Mouse (Mus musculus): ENCODE results near the gene Dut. TPM values are rescaled to one million over a fixed set of nuclear protein-coding genes. Genes with fewer than 3 reads are reported as not detected.

Gene Dut
- polyA plus RNA-seq, 1 experiment from 2014 or later, result 90.4 TPM

- WGBS, result 87% methylated on average over 5 of the region's 5 CpGs
- Histone ChIP-seq H3K36me3 (ENCODE audit: control insufficient read depth, insufficient read depth, low read length) (peaks cover 13% of the 10 kb centered on the region), H3K27me3 (ENCODE audit: control insufficient read depth, insufficient read depth, low read length) (no peaks in the 10 kb centered on the region), H3K9ac (replicated peaks; ENCODE audit: low read length) (no peak overlapping the region), H3K9me3 (ENCODE audit: control insufficient read depth, low read length) (no peaks in the 10 kb centered on the region), H3K4me2 (ENCODE audit: low read length) (no peak overlapping the region), H3K4me1 (ENCODE audit: control insufficient read depth, insufficient read depth, low read length) (no peaks in the 10 kb centered on the region), H3K4me3 (replicated peaks; ENCODE audit: low read depth, low read length) (no peak overlapping the region), H3K27ac (replicated peaks; ENCODE audit: low read depth, low read length) (no peak overlapping the region)
- DNase-seq (no peak), ATAC-seq (ENCODE audit: low FRiP score, low TSS enrichment) (no peak)
Measured at GRCm38 (mm10) chr2:125303764-125304384, 56.9 kb downstream of the Dut start.

- Histone ChIP-seq H3K9me3 (ENCODE audit: control insufficient read depth, low read length) (no peaks in the 10 kb centered on the region), H3K4me3 (replicated peaks; ENCODE audit: low read depth, low read length) (no peak overlapping the region), H3K4me1 (ENCODE audit: control insufficient read depth, insufficient read depth, low read length) (no peaks in the 10 kb centered on the region), H3K9ac (replicated peaks; ENCODE audit: low read length) (no peak overlapping the region), H3K27me3 (ENCODE audit: control insufficient read depth, insufficient read depth, low read length) (no peaks in the 10 kb centered on the region), H3K27ac (replicated peaks; ENCODE audit: low read depth, low read length) (no peak overlapping the region), H3K36me3 (ENCODE audit: control insufficient read depth, insufficient read depth, low read length) (peaks cover 13% of the 10 kb centered on the region), H3K4me2 (ENCODE audit: low read length) (no peak overlapping the region)
- no peak for ATAC-seq (ENCODE audit: low FRiP score, low TSS enrichment)
- 96% methylated on average over 3 of the region's 3 CpGs for WGBS
- no peak for DNase-seq
Measured at GRCm38 (mm10) chr2:125304746-125305145, 57.8 kb downstream of the Dut start.

GRCm38 (mm10) chr2:125305671-125306070 lies 58.7 kb downstream of the Dut start:
- Histone ChIP-seq H3K9ac (replicated peaks; ENCODE audit: low read length) (no peak overlapping the region), H3K4me2 (ENCODE audit: low read length) (no peak overlapping the region), H3K27me3 (ENCODE audit: control insufficient read depth, insufficient read depth, low read length) (no peaks in the 10 kb centered on the region), H3K4me3 (replicated peaks; ENCODE audit: low read depth, low read length) (no peak overlapping the region), H3K36me3 (ENCODE audit: control insufficient read depth, insufficient read depth, low read length) (peaks cover 12% of the 10 kb centered on the region), H3K9me3 (ENCODE audit: control insufficient read depth, low read length) (no peaks in the 10 kb centered on the region), H3K27ac (replicated peaks; ENCODE audit: low read depth, low read length) (no peak overlapping the region), H3K4me1 (ENCODE audit: control insufficient read depth, insufficient read depth, low read length) (no peaks in the 10 kb centered on the region)
- WGBS, result 85% methylated on average over 3 of the region's 3 CpGs
- no peak for DNase-seq
- ATAC-seq (ENCODE audit: low FRiP score, low TSS enrichment), result no peak

Other genes with a start within 250 kb of the Dut start
- 7.6 and 8.1 TPM in 2 replicates for gene Slc24a5, start 179.1 kb upstream of the Dut start, polyA plus RNA-seq (2014; fragmentation: Nextera tagmentation; extraction: Ambion mirVana)
- gene Myef2, start 123.5 kb upstream of the Dut start, polyA plus RNA-seq (2014; fragmentation: Nextera tagmentation; extraction: Ambion mirVana), result 232 and 263 TPM in 2 replicates
- 11.9 and 20.2 TPM in 2 replicates for gene Ctxn2, start 110.5 kb upstream of the Dut start, polyA plus RNA-seq (2014; fragmentation: Nextera tagmentation; extraction: Ambion mirVana)
- gene Slc12a1, start 94.7 kb upstream of the Dut start, polyA plus RNA-seq (2014; fragmentation: Nextera tagmentation; extraction: Ambion mirVana), result 0.11 TPM in 1 of 2 replicates, not detected in the other